Mouse (Mus musculus): ENCODE data around the gene Ptprn2. TPM values are rescaled to one million over a fixed set of nuclear protein-coding genes. Genes with fewer than 3 reads are reported as not detected.

Gene Ptprn2
- polyA plus RNA-seq, 1 experiment from 2014 or later, result 7.9 TPM

GRCm38 (mm10) chr12:116580827-116581544 is 95.5 kb downstream of the Ptprn2 start:
- no peaks in the 10 kb centered on the region for H3K9me3 ChIP-seq (replicated peaks)
- H3K27ac ChIP-seq (replicated peaks), result peak overlapping the region; percentile 53
- peaks cover 27% of the 10 kb centered on the region for H3K4me1 ChIP-seq
- no peaks in the 10 kb centered on the region for H3K27me3 ChIP-seq (ENCODE audit: low read depth, poor library complexity, severe bottlenecking)
- 66% methylated on average over 8 of the region's 8 CpGs for WGBS
- no peak for DNase-seq (ENCODE audit: low spot score)
- no peak overlapping the region for H3K4me3 ChIP-seq
- H3K36me3 ChIP-seq, result no peaks in the 10 kb centered on the region

- peaks cover 27% of the 10 kb centered on the region for H3K4me1 ChIP-seq
- H3K9me3 ChIP-seq (replicated peaks), result no peaks in the 10 kb centered on the region
- no peaks in the 10 kb centered on the region for H3K27me3 ChIP-seq (ENCODE audit: low read depth, poor library complexity, severe bottlenecking)
- H3K36me3 ChIP-seq, result no peaks in the 10 kb centered on the region
- H3K27ac ChIP-seq (replicated peaks), result no peak overlapping the region
- no peak overlapping the region for H3K4me3 ChIP-seq
- no peak for DNase-seq (ENCODE audit: low spot score)
Observed at GRCm38 (mm10) chr12:116581864-116582263, 96.3 kb downstream of the Ptprn2 start.

DNA sequence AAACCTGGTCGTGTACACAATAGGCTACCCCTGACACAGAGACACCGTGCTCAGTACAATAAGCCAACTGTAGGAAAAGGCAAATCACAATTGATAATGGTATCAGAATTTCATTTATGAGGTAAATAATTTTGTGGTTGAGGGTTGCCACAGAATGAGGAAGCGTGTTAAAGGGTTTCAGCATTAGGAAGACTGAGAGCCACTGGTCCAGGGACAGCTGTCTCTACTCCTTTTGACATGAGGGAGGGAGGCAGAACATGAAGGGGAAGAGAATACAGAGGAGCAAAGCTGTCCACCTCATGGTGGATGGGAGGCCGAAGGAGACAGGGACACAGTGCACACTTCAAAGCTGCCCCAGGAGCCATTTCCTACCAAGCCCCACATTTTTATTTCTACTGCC is 97.3 kb downstream of the Ptprn2 start:
- 89% methylated on average over 4 of the region's 4 CpGs for WGBS
- Histone ChIP-seq H3K27ac (replicated peaks) (no peak overlapping the region), H3K9me3 (replicated peaks) (no peaks in the 10 kb centered on the region), H3K4me1 (peaks cover 27% of the 10 kb centered on the region), H3K4me3 (no peak overlapping the region), H3K27me3 (ENCODE audit: low read depth, poor library complexity, severe bottlenecking) (no peaks in the 10 kb centered on the region), H3K36me3 (no peaks in the 10 kb centered on the region)
- no peak for DNase-seq (ENCODE audit: low spot score)

DNA sequence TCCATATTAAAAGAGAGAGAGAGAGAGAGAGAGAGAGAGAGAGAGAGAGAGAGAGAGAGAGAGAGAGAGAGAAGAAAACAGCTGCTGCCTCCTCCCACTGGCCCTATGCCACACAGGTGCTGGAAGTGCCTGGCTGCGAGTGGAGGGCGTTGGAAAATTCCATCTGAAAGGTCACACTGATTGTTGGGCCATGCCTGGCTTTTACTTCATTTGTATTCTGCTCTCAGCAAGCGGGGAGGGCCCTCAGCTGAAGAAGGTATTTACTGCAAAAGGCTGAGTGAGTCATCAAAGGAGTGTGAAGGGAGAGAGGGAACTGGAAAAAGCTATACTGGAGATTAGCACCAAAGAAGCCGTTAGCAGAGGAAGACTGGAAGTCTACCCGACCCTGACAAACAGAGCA is 99.5 kb downstream of the Ptprn2 start:
- H3K9me3 ChIP-seq (replicated peaks), result no peaks in the 10 kb centered on the region
- no peaks in the 10 kb centered on the region for H3K27me3 ChIP-seq (ENCODE audit: low read depth, poor library complexity, severe bottlenecking)
- no peaks in the 10 kb centered on the region for H3K36me3 ChIP-seq
- no peak for DNase-seq (ENCODE audit: low spot score)
- 0 out of 2 replicates have a peak overlapping the region, but pooled peaks have one; percentile 23 for H3K27ac ChIP-seq (replicated peaks)
- WGBS, result 37% methylated on average over 5 of the region's 5 CpGs
- no peak overlapping the region for H3K4me3 ChIP-seq
- H3K4me1 ChIP-seq, result peaks cover 27% of the 10 kb centered on the region

GRCm38 (mm10) chr12:116586167-116586566 is 100.6 kb downstream of the Ptprn2 start:
- WGBS, result 82% methylated on average over 2 of the region's 2 CpGs
- no peaks in the 10 kb centered on the region for H3K27me3 ChIP-seq (ENCODE audit: low read depth, poor library complexity, severe bottlenecking)
- DNase-seq (ENCODE audit: low spot score), result no peak
- H3K27ac ChIP-seq (replicated peaks), result no peak overlapping the region
- peaks cover 20% of the 10 kb centered on the region for H3K4me1 ChIP-seq
- no peaks in the 10 kb centered on the region for H3K36me3 ChIP-seq
- H3K9me3 ChIP-seq (replicated peaks), result no peaks in the 10 kb centered on the region
- H3K4me3 ChIP-seq, result no peak overlapping the region

DNA sequence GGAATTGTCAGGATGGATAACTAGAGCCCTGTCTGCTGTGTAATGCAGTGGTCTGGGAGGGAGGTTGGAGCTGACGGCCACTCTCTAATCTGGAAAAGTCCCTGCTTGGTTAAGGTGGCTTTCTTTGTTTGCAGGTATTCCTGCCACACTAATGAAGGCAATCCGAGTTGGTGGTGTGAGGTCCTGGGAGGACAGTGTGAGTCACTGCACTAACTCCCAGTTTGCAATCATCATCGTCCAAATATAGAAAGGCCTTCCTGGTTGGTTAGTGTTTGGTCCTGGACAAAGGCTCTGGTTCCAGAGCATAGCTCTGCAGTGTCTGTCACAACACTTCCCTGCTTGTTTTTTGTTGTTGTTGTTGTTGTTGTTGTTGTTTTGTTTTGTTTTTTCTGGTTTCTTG is 102.0 kb downstream of the Ptprn2 start:
- H3K36me3 ChIP-seq, result no peaks in the 10 kb centered on the region
- H3K4me3 ChIP-seq, result no peak overlapping the region
- H3K27ac ChIP-seq (replicated peaks), result no peak overlapping the region
- H3K9me3 ChIP-seq (replicated peaks), result no peaks in the 10 kb centered on the region
- no peaks in the 10 kb centered on the region for H3K27me3 ChIP-seq (ENCODE audit: low read depth, poor library complexity, severe bottlenecking)
- DNase-seq (ENCODE audit: low spot score), result no peak
- 84% methylated on average over 3 of the region's 3 CpGs for WGBS
- peaks cover 8% of the 10 kb centered on the region for H3K4me1 ChIP-seq

GRCm38 (mm10) chr12:116590076-116590475 is 104.6 kb downstream of the Ptprn2 start:
- DNase-seq (ENCODE audit: low spot score), result no peak
- H3K27ac ChIP-seq (replicated peaks), result no peak overlapping the region
- no peak overlapping the region for H3K4me3 ChIP-seq
- no peaks in the 10 kb centered on the region for H3K27me3 ChIP-seq (ENCODE audit: low read depth, poor library complexity, severe bottlenecking)
- WGBS, result 91% methylated on average over 5 of the region's 5 CpGs
- H3K36me3 ChIP-seq, result no peaks in the 10 kb centered on the region
- H3K9me3 ChIP-seq (replicated peaks), result no peaks in the 10 kb centered on the region
- peaks cover 4% of the 10 kb centered on the region for H3K4me1 ChIP-seq

DNA sequence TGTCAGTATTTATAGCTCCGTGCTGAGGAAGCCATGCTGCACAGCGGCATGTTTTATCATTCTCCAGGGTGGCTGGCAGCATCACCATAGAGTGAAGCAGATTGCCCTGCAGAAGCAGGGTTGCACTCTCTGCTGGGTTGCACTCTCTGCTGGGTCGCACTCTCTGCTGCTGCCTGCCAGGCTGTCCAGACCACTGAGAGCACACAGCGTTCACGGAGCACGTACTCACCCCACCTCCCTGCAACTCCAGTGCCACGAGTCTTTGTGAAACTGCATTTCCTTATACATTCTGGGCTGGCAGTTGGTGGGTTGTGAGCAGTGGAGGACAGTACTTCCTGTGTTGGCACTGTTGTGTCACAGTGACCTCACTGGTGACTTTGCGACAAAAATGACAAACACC is 108.9 kb downstream of the Ptprn2 start:
- no peak overlapping the region for H3K27ac ChIP-seq (replicated peaks)

GRCm38 (mm10) chr12:116594866-116595610 is 109.5 kb downstream of the Ptprn2 start:
- Histone ChIP-seq H3K27ac (replicated peaks) (no peak overlapping the region), H3K4me3 (no peak overlapping the region), H3K27me3 (ENCODE audit: low read depth, poor library complexity, severe bottlenecking) (no peaks in the 10 kb centered on the region), H3K36me3 (no peaks in the 10 kb centered on the region), H3K4me1 (peaks cover 28% of the 10 kb centered on the region), H3K9me3 (replicated peaks) (no peaks in the 10 kb centered on the region)
- no peak for DNase-seq (ENCODE audit: low spot score)
- WGBS, result 94% methylated on average over 7 of the region's 7 CpGs

More for the DNA sequence above, 108.9 kb downstream of the Ptprn2 start:
- no peaks in the 10 kb centered on the region for H3K27me3 ChIP-seq (ENCODE audit: low read depth, poor library complexity, severe bottlenecking)
- 87% methylated on average over 8 of the region's 8 CpGs for WGBS
- no peaks in the 10 kb centered on the region for H3K9me3 ChIP-seq (replicated peaks)
- peaks cover 22% of the 10 kb centered on the region for H3K4me1 ChIP-seq
- H3K4me3 ChIP-seq, result no peak overlapping the region
- H3K36me3 ChIP-seq, result no peaks in the 10 kb centered on the region
- DNase-seq (ENCODE audit: low spot score), result no peak

DNA sequence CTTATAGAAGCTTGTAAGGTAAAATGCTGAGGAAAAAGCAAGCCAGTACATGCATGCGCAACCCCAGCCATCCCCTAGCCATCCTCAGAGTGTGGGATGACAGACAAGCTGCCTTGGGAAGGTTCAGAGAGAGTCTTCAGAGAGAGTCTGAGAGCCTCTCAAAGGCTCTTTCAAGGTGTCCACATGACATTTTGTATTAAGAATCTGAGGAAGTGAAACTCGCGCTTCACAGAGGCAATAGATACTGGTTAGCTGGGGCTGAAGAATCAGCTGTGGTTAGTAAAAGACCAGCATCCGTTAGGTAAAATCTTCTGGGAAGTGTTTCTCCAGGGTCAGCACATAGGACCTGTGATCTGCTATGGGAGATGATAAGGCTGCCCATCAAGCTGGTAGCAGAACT is 110.2 kb downstream of the Ptprn2 start:
- Histone ChIP-seq H3K36me3 (no peaks in the 10 kb centered on the region), H3K27me3 (ENCODE audit: low read depth, poor library complexity, severe bottlenecking) (no peaks in the 10 kb centered on the region), H3K4me3 (no peak overlapping the region), H3K4me1 (peaks cover 33% of the 10 kb centered on the region), H3K9me3 (replicated peaks) (no peaks in the 10 kb centered on the region), H3K27ac (replicated peaks) (no peak overlapping the region)
- 94% methylated on average over 4 of the region's 4 CpGs for WGBS
- no peak for DNase-seq (ENCODE audit: low spot score)

GRCm38 (mm10) chr12:116596993-116597392 is 111.5 kb downstream of the Ptprn2 start:
- H3K27me3 ChIP-seq (ENCODE audit: low read depth, poor library complexity, severe bottlenecking), result no peaks in the 10 kb centered on the region
- H3K9me3 ChIP-seq (replicated peaks), result no peaks in the 10 kb centered on the region
- 93% methylated on average over 20 of the region's 20 CpGs for WGBS
- H3K27ac ChIP-seq (replicated peaks), result no peak overlapping the region
- no peaks in the 10 kb centered on the region for H3K36me3 ChIP-seq
- peaks cover 33% of the 10 kb centered on the region for H3K4me1 ChIP-seq
- no peak overlapping the region for H3K4me3 ChIP-seq
- no peak for DNase-seq (ENCODE audit: low spot score)

DNA sequence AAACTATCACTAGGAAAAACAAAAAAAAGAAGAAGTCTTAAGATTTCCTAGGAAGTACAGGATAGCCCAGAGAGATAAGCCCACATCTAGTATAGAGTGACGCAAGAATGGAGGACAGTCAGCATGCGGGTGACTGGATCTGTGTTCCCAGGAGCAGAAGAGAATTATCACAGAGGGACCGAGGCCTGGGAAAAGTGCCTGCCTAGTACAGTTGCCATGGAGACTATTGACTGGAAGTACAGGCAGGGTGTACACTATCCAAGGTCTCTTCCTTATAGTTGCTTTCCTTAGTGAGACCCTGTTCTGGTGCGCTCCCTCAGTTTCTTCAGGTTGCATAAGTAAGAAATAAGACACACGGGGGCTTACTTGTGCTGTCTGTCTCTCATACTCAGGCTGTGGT is 112.2 kb downstream of the Ptprn2 start:
- no peaks in the 10 kb centered on the region for H3K36me3 ChIP-seq
- 87% methylated on average over 5 of the region's 5 CpGs for WGBS

More for the DNA sequence above, 112.2 kb downstream of the Ptprn2 start:
- H3K4me1 ChIP-seq, result peaks cover 33% of the 10 kb centered on the region
- H3K27me3 ChIP-seq (ENCODE audit: low read depth, poor library complexity, severe bottlenecking), result no peaks in the 10 kb centered on the region
- no peak overlapping the region for H3K27ac ChIP-seq (replicated peaks)
- DNase-seq (ENCODE audit: low spot score), result no peak
- H3K4me3 ChIP-seq, result no peak overlapping the region
- no peaks in the 10 kb centered on the region for H3K9me3 ChIP-seq (replicated peaks)

Data from midbrain, embryonic 10.5 days (tissue).